Mouse (Mus musculus) erythroblast, embryonic 14.5 days (primary cell): Measurements from ENCODE around the gene Faap24.

Source experiments
- GATA1 ChIP-seq: IDR thresholded peaks from 2 replicates; pipeline ENCODE4 v1.6.1; 2012; ENCODE audit warnings: low read length, inconsistent platforms, mixed read lengths
- TAL1 ChIP-seq: IDR thresholded peaks from 3 replicates; pipeline ENCODE4 v1.6.1; 2012; ENCODE audit warnings: low read length, inconsistent platforms, mixed read lengths

DNA sequence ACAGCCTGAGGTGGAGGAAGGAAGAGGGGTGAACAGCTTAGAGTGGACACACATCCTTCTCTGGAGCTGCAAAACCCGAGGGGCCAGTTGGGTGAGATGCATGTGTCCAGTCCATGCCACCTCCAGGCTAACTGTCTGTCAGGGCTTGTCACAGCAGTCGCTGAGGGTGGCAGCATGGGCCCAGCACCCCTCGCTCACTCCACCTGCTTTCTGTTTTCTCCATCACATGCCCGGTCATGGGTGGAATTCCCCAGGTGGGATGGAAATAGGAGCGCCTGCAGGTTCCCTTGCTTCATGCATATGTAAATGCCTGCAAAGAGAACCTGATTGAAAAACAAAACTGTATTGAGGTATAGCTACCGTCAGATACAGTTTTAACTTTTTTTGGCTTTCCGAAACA is 22.4 kb downstream of the Faap24 start:
- TF ChIP-seq GATA1 (no peak), TAL1 (no peak)
